Mouse (Mus musculus): ENCODE results near the gene Tcl1b1.
"Not testable (repeated sequence)": the region's sequence is repeated elsewhere in the genome, so short reads cannot be mapped to it uniquely, and the experiment has no call there.

Tcl1b1 gene

DNA sequence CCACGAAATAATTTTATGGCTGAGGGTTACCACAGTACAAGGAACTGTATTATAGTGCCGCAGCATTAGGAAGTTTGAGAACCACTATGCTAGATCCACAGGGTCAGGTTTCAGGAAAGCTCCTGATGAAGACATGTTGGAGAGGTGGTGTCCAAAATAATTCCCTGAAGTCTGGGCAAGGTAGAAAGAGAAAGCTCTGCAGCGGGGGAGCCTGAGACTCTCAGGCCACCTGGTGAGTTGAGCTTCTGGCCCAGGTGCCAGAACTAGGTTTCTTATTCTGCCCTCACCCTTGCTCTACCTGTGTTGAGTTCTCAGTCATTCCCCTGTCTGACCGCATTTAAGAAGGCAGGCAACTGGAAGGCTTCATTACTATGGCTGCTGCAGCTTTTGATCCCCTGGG lies at the start of gene Tcl1b1:
Gene Tcl1b1 (plus strand): TSS at position 301 of the 400 bp plus-strand sequence.
- DNase-seq (ENCODE audit: low read depth): no peak

DNA sequence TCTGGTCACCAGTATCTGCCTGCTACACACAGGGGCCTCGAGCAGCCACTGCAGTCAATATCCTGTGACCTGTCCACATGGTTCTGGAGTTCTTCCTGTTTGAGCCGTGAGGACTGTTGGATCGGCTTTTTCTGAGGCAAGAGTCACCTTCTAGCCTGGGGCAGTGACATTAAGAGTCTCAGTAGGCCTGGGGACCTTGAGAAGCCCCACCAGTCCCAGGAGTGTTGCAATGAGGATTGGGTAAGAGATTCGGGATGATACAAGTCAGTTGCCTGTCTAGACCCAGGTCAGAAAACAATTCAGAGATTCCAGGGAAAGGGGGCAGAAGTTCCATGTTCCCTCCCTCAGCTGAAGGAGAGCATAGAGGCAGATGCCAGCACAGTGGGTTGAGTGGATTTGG lies 49.7 kb upstream of the Tcl1b1 start:
- DNase-seq (ENCODE audit: low read depth): no peak

DNA sequence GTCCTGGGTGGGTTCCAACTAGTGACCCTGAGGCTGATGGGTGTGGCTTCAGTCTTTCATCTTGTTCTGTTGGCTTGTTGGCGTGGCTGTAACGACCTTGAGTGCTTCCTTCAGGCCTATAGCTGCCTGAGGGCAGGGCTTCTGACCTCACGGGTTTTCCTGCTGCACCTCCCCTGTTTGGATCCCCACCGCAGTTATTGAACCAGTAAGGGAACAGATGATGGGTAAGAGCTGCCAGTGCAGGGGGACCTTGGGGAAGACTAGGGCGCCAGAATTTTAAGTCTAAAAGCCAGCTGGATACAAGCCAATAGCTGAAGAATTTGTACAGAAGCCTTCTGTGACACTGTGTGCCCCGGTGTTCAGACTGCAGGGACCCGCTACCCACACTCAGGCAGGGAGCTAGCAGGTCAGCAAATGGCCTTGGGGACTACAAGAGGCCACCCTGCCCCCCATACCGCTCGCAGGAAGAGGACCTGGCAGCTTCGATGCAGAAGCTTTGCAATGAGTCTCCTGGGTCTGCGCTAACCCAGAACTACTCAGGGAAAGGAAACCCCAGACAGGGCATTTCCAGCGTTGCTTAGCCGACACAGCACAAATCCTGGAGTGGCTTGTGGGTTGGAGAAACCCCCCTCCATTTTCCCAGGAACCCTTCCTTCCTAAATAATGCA lies 47.0 kb upstream of the Tcl1b1 start:
- no peak for DNase-seq (ENCODE audit: low read depth)

DNA sequence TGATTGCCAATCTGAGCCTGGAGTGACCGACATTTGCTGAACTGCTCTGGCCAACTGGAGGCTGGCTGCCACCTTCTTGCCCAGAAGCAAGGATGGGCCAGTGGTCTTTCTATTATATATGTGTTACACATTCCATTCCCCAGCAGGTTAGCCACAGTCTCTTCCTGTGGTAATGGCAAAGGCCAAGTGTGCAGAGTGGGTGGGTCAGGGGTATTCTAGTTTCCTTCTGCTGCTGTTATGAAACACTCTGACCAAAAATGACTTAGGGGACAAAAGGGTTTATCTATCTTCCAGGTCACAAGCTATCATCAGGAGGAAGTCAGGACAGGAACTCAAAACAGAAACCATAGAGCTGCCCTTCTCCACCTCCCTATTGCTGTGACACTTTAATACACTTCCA lies 42.8 kb upstream of the Tcl1b1 start:
- no peak for DNase-seq (ENCODE audit: low read depth)

DNA sequence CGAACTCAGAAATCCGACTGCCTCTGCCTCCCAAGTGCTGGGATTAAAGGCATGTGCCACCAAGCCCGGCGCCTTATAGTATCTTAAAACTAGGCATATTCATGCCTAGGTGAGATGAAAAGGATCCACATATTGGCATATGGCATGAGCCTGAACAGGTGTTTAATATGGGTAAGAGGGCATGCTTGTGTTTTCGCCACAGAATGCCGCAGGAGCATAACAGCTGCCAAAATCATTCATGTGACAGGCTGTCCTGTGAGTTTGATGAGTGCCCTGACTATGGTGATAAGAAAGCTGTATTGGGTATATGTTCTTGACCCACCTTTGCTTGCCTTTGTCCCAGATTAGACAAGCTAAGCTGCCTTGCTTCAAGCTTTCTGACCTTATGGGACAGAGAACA lies 34.1 kb upstream of the Tcl1b1 start:
- no peak for DNase-seq (ENCODE audit: low read depth)

DNA sequence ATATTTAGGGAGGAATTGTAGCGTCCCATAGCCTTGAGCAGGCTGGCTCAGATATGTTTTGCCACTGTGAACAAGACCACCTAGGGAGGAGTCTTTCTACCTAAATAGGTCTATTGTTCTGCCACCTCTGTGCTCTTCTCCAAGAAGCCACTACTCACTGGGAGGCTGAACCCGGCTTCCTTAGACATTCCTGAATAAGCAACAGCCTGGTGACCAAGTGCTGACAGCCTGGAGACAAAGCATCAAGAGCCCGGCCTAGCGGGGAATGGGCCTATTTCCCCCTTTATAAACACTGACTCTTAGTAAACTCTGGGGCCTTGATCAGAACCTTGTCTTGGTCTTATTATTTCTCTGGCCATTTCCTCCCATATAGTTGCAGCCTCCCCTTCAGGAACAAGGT lies 33.0 kb upstream of the Tcl1b1 start:
- no peak for DNase-seq (ENCODE audit: low read depth)

DNA sequence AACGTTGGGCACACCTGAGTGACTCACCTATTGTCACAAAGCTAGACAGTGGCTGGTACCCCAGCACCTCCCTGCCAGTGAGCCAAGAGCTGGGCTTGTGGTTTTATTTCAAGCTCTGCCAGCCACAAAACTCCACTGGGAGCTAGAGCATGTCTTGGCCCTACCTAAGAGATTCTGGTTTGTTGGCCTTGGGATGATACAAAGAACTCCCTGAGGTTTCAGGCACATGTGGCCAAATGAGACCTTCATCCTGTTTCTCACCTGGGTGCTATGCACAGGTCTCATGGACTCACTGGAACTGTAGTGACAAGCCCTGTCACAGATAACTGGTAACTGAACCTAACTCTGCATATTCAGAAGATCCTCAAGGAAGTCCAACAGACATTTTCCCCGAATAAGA lies 31.9 kb upstream of the Tcl1b1 start:
- no peak for DNase-seq (ENCODE audit: low read depth)

DNA sequence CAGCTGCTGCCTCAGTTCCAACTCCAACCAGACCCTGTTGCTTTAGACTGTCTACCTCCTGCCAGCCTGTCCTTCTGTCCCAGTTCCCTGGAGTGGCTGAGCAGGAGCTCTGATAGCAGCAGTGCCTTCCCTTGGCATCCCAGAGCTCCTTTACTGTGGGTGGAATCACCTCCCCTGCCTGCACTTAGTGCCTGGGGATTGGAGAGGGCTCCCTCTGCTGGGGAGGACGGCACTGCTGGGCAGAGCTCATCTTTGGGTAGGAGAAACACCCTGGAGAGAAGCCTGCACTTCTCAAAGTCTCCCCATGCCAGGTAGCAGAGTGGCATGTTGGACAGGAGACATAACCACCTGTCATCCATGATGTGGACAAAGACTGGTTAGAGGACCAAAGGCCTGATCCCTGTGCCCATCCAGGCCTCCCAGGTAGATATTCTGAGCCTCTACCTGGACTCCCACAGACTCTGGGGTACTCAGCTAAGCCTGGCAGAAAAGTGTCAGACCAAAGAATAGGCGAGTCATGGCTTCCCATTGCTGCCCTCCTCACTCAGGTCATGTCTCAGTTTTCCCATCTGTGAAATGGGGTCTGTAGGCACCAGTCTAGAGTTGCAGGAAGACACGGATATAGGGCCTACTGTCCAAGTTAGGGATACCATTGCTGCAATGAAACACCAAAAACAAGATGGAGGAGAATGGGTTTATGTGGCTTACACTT lies 29.8 kb upstream of the Tcl1b1 start:
- DNase-seq (ENCODE audit: low read depth): not testable (repeated sequence)

DNA sequence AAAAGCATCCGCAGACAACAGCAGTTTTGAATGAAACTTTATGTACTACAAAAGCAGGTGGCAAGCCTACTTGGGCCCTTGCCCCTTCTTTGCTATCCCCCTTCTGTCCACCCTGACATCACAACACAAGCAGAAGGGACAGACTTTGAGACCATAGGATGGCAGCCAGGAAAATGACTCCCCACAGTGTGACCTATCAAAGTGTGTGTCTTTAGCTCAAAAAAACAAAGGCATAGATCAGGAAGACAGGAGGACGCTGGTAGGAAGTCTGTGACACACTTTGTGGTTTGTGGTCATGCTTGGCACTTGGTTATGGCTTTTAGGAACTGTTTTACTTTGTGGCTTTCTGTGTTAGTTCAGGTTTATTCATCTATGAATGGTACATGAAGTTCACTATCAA lies 25.3 kb upstream of the Tcl1b1 start:
- not testable (repeated sequence) for DNase-seq (ENCODE audit: low read depth)

DNA sequence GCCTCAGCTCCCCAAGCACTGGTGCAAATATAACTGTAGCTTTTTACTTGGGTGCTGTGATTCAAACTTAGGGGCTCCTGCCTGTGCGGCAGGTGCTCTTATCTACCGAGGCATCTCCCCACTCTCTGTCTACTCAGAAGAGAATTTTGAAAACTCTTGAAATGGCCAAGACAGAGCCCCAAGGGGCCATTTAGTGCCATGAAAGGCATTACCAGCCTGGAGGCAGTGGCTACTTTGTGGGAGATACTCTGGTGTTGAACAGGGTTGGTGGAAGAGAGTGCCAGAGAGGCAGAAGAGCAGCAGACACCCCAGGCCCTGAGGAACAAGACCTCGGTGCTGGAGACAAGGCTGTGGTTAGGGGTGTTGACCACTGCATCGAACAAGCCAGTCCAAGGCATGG lies 24.7 kb upstream of the Tcl1b1 start:
- not testable (repeated sequence) for DNase-seq (ENCODE audit: low read depth)

DNA sequence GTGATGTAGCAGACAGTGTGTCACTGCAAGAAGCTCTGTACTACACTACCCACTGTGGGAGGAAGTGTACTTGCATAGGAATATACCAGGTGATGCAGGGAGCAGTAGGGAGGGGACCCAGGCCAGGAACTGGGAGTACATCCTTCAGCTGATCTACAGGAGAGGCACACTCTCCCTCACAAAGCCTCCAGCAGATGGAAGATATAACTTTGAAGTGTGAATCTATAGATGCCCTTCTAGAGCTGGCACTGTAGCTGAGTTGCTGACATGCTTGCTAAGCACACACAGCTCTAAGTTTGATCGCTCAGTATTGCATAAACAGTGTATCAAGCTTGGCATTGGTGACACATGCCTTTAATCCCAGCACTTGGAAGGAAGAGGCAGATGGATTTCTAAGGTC lies 21.8 kb upstream of the Tcl1b1 start:
- DNase-seq (ENCODE audit: low read depth): not testable (repeated sequence)

DNA sequence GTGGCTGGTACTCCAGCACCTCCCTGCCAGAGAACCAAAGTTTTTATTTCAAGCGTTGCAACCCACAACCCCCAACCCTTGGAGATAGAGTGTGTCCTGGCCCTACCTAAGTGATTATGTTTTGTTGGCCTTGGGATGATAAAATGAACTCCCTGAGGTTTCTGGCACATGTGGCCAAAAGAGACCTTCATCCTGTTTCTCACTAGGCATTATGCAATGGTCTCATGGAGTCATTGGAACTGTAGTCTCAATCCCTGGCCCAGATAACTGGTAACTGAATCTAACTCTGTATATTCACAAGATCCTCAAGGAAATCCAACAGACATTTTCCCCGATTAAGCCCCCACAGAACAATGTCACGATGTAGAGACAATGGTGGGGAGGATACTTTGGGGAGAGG lies 16.4 kb upstream of the Tcl1b1 start:
- DNase-seq (ENCODE audit: low read depth): no peak

DNA sequence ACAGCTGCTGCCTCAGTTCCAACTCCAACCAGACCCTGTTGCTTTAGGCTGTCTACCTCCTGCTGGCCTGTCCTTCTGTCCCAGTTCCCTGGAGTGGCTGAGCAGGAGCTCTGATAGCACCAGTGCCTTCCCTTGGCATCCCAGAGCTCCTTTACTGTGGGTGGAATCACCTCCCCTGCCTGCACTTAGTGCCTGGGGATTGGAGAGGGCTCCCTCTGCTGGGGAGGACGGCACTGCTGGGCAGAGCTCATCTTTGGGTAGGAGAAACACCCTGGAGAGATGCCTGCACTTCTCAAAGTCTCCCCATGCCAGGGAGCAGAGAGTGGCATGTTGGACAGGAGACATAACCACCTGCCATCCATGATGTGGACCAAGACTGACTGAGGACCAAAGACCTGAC lies 14.6 kb upstream of the Tcl1b1 start:
- not testable (repeated sequence) for DNase-seq (ENCODE audit: low read depth)

DNA sequence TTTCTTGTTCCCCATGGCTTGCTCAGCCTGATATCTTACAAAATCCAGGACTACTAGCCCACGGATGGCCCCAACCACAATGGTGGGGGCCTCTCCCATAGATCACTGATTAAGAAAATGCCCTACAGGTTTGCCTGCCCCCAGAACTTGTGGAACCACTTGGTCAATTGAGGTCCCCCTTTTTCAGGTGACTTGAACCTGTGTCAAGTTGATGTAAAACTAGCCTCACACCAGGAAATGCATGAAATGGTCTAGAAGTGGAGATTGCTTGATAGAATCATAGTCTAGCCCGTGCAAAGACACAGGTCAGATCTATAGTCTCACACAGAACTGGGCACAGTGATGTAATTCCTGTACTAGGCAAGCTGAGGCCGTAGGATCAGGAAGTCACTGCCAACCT lies 13.8 kb upstream of the Tcl1b1 start, which contains the start of gene Tcl1b2:
Gene Tcl1b2 (plus strand): TSS at position 301 of the 400 bp plus-strand sequence.
- no peak for DNase-seq (ENCODE audit: low read depth)

DNA sequence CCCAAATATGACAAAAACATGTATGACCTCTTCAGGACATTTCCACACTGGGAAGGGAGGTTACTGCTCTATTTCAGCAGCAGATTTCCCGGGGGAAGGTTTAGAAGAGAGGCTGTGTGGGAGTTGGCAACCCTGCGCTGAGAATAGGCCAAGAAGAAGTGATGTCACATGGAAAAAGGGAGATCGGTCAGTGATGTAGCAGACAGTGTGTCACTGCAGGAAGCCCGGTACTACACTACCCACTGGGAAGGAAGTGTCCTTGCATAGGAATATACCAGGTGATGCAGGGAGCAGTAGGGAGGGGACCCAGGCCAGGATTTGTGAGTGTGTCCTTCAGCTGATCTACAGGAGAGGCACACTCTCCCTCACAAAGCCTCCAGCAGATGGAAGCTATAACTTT lies 4.2 kb upstream of the Tcl1b1 start:
- not testable (repeated sequence) for DNase-seq (ENCODE audit: low read depth)

DNA sequence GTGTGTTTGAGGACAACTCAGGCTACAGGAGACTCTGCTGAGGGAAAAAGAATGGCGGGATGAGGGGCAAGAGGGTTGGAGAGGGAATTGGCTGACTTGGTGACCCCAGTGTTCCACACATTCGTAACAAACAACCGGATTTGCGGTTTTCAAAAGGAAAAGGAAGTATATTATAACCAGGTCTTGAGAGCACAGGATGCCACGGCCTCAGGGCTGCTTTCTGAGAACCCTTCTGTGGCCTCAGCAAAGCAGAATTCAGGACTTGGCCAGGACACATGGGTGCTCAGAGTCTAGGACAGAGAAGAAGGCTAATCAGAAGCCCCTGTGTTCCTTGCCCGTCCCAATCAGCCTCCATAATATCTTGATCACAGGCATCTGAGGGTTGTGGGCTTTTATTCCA lies 648 bp upstream of the Tcl1b1 start:
- no peak for DNase-seq (ENCODE audit: low read depth)

DNA sequence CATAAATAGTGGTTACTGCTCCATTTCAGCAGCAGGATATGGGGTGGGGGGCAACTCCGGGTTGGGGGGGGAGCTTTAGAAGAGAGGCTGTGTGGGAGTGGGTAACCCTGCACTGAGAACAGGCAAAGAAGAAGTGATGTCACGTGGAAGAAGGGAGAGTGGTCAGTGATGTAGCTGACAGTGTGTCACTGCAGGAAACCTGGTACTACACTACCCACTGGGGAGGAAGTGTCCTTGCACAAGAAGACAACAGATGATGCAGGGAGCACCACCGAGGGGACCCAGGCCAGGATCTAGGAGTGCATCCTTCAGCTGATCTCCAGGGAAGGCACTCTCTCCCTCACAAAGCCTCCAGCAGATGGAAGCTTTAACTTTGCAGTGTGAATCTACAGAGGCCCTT lies 7.2 kb downstream of the Tcl1b1 start:
- DNase-seq (ENCODE audit: low read depth): no peak

DNA sequence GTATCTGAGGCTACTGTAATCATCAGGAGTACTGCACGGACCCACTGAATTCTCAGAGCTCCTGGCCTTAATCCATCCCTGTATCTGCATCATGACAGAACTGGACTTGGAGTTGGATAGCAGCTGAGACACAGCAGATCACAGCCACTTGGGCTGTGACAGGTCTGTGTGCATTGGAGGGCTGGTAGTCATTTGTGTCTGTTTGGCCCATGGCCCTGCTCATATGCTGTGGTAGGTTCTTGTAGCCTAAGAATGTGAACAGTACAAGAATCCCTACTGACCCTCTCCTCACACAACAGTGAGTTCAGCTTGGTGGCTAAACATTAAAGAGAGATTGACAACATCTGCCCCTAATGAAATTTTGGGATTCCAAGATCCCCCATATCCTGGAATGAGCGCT lies 13.9 kb downstream of the Tcl1b1 start:
- DNase-seq (ENCODE audit: low read depth): no peak

DNA sequence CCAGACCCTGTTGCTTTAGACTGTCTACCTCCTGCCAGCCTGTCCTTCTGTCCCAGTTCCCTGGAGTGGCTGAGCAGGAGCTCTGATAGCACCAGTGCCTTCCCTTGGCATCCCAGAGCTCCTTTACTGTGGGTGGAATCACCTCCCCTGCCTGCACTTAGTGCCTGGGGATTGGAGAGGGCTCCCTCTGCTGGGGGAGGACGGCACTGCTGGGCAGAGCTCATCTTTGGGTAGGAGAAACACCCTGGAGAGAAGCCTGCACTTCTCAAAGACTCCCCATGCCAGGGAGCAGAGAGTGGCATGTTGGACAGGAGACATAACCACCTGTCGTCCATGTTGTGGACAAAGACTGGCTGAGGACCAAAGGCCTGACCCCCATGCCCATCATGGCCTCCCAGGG lies 14.8 kb downstream of the Tcl1b1 start:
- DNase-seq (ENCODE audit: low read depth): peak; percentile 21

DNA sequence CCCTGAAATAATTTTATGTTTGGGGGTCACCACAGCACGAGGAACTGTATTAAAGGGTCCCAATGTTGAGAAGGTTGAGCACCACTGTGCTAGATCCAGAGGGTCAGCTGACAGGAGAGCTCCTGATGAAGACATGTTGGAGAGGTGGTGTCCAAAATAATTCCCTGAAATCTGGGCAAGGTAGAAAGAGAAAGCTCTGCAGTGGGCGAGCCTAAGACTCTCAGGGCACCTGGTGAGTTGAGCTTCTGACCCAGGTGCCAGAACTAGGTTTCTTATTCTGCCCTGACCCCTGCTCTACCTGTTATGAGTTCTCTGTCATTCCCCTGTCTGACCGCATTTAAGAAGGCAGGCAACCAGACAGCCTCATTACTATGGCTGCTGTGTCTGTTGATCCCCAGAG lies 16.6 kb downstream of the Tcl1b1 start, which contains the start of gene Tcl1b5:
Gene Tcl1b5 (plus strand): TSS at position 301 of the 400 bp plus-strand sequence.
- DNase-seq (ENCODE audit: low read depth): not testable (repeated sequence)

DNA sequence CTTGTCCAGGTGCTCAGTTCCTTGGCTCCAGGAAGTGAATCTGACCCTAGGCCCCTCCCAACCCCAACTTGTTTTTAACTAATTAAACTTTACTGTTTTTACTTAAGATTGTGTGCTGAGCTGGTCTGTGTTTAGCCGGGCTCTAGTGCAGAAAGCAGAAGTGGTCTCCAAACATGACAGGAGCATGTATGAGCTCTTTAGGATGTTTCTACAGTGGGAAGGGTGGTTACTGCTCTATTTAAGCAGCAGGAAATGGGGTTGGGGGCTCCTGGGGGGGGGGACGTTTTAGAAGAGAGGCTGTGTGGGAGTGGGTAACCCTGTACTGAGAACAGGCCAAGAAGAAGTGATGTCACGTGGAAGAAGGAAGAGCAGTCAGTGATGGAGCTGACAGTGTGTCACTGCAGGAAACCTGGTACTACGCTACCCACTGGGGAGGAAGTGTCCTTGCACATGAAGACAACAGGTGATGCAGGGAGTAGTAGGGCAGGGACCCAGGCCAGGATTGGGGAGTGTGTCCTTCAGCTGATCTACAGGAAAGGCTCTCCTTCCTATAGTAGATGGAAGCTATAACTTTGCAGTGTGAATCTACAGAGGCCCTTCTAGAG lies 21.7 kb downstream of the Tcl1b1 start:
- not testable (repeated sequence) for DNase-seq (ENCODE audit: low read depth)

DNA sequence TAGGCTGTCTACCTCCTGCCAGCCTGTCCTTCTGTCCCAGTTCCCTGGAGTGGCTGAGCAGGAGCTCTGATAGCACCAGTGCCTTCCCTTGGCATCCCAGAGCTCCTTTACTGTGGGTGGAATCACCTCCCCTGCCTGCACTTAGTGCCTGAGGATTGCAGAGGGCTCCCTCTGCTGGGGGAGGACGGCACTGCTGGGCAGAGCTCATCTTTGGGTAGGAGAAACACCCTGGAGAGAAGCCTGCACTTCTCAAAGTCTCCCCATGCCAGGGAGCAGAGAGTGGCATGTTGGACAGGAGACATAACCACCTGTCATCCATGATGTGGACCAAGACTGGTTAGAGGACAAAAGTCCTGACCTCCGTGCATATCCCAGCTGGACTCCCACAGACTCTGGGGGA lies 29.5 kb downstream of the Tcl1b1 start:
- DNase-seq (ENCODE audit: low read depth): not testable (repeated sequence)

DNA sequence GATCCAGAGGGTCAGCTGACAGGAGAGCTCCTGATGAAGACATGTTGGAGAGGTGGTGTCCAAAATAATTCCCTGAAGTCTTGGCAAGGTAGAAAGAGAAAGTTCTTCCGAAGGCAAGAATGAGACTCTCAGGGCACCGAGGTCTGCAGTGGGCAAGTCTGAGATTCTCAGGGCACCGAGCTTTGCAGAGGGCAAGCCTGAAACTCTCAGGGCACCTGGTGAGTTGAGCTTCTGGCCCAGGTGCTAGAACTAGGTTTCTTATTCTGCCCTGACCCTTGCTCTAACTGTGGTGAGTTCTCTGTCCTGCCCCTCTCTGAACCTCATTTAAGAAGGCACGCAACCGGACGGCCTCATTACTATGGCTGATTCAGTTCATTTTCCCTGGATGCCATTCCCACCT lies 31.3 kb downstream of the Tcl1b1 start, which contains the start of gene Tcl1b3:
Gene Tcl1b3 (plus strand): TSS at position 301 of the 400 bp plus-strand sequence.
- DNase-seq (ENCODE audit: low read depth): not testable (repeated sequence)

All from NIH3T3 (cell line).